Comparison of ENCODE assay signal across 8 mouse cellular contexts in genomic region chr8:87536615-87537329, GRCm38 (mm10). TPM values are rescaled to one million over a fixed set of nuclear protein-coding genes. Genes with fewer than 3 reads are reported as not detected.
DNase-seq lines count a peak whose midpoint lies in the region; ATAC-seq and TF ChIP-seq lines count a peak whose summit lies in the region.

No protein-coding gene starts in this region.

- no peaks in the 10 kb centered on the region for H3K27me3 ChIP-seq in midbrain, embryonic 11.5 days (ENCODE audit: control insufficient read depth, insufficient read depth, low read length)
- H3K27me3 ChIP-seq in spleen, adult 2 months (ENCODE audit: control insufficient read depth, insufficient read depth, low read length), result no peaks in the 10 kb centered on the region

- no peak overlapping the region for H3K4me3 ChIP-seq in midbrain, embryonic 11.5 days (ENCODE audit: low read depth, low read length)
- H3K4me3 ChIP-seq in spleen, adult 2 months (ENCODE audit: extremely low read depth, insufficient read depth, insufficient read length), result no peak overlapping the region

- WGBS in midbrain, embryonic 11.5 days, result 7% methylated on average over 23 of the region's 23 CpGs
- 10% methylated on average over 23 of the region's 23 CpGs for WGBS in spleen, adult 2 months

- intact Hi-C loops in left cerebral cortex, postnatal 4 days (cut with DNase I), result loop anchor here (2.0 to 5.0 kb wide), 2 partner anchors 59 to 602 kb away; no protein-coding TSS in a partner anchor

- peak; percentile 87 for DNase-seq in adrenal gland, postnatal 14 days
- DNase-seq in embryo, embryonic 9.5 days (ENCODE audit: extremely low spot score), result peak; percentile 86
- peak; percentile 60 to 88 for DNase-seq in heart, adult 18-20 months
- peak; percentile 32 for DNase-seq in kidney, adult 11 months
- peak; percentile 85 for DNase-seq in left cerebral cortex, postnatal 4 days
- peak; percentile 98 for DNase-seq in midbrain, embryonic 11.5 days (ENCODE audit: low spot score, missing footprints)
- DNase-seq in spleen, adult 2 months (ENCODE audit: low read depth in 1 of 2, low spot score in 2 of 2), result peak in 1 of 2 experiments; percentile 50

- TF ChIP-seq POLR2A in spleen, adult 2 months (IDR thresholded peaks at IDR 0.05; ENCODE audit: low read depth, low read length), result no peak

- peaks cover 2% of the 10 kb centered on the region; the same call in 1 of the 2 replicates for H3K4me1 ChIP-seq in midbrain, embryonic 11.5 days (ENCODE audit: control insufficient read depth, insufficient read depth, low read length)
- H3K4me1 ChIP-seq in spleen, adult 2 months (ENCODE audit: control insufficient read depth, insufficient read depth, insufficient read length), result no peaks in the 10 kb centered on the region

- no peak overlapping the region for H3K27ac ChIP-seq in midbrain, embryonic 11.5 days (ENCODE audit: low read depth, low read length)
- H3K27ac ChIP-seq in spleen, adult 2 months (ENCODE audit: insufficient read depth, low read length), result no peak overlapping the region

- H3K9me3 ChIP-seq in midbrain, embryonic 11.5 days (ENCODE audit: control insufficient read depth, low read length), result no peaks in the 10 kb centered on the region

- ATAC-seq in midbrain, embryonic 11.5 days (ENCODE audit: low FRiP score), result peak; percentile 81
- no peak for ATAC-seq in monocyte, adult 5-6 weeks (replicated peaks; ENCODE audit: insufficient number of reproducible peaks, low FRiP score, low TSS enrichment, poor library complexity, severe bottlenecking)

- no peaks in the 10 kb centered on the region for H3K36me3 ChIP-seq in midbrain, embryonic 11.5 days (ENCODE audit: control insufficient read depth, insufficient read depth, low read length)
- no peaks in the 10 kb centered on the region for H3K36me3 ChIP-seq in spleen, adult 2 months (ENCODE audit: control insufficient read depth, insufficient read depth, low read length)

- H3K9ac ChIP-seq in midbrain, embryonic 11.5 days (ENCODE audit: low read length), result no peak overlapping the region

- peak overlapping the region; percentile 23; the same call in 1 of the 2 replicates for H3K4me2 ChIP-seq in midbrain, embryonic 11.5 days

- TF ChIP-seq CTCF in spleen, adult 2 months (IDR thresholded peaks at IDR 0.05; ENCODE audit: extremely low read depth, insufficient read depth, insufficient read length, insufficient replicate concordance), result peak; percentile 73; the same call in 1 of the 2 replicates

RNA-seq across cellular contexts. Expression of gene 4933402J07Rik, which starts 26.9 kb away (rescaled TPM):
- total RNA-seq in adrenal gland, postnatal 14 days (2021), result not detected in 2 replicates
- total RNA-seq in heart, adult 18-20 months (2021), result not detected
- not detected for total RNA-seq in left cerebral cortex, postnatal 4 days (2021)
- polyA plus RNA-seq in midbrain, embryonic 11.5 days (2014; fragmentation: Nextera tagmentation; extraction: Ambion mirVana), result not detected in 2 replicates
- not detected in 2 replicates for polyA plus RNA-seq in spleen, adult 2 months (2012; rRNA removed)
- 1.2 TPM in 1 of 3 replicates, not detected in the others for total RNA-seq in monocyte, adult 5-6 weeks (2017)
